Mouse (Mus musculus): ENCODE results near the gene Gm4881. TPM values are rescaled to one million over a fixed set of nuclear protein-coding genes. Genes with fewer than 3 reads are reported as not detected.

Gene Gm4881
- total and polyA plus RNA-seq, 2 experiments, result not detected

- DNase-seq (ENCODE audit: extremely low read depth, low read depth, low spot score), result peak; percentile 87
- peaks cover 29% of the 10 kb centered on the region for H3K36me3 ChIP-seq (ENCODE audit: control insufficient read depth, insufficient read depth, low read length)
- no peak overlapping the region for H3K27ac ChIP-seq (replicated peaks; ENCODE audit: insufficient read depth, low read depth, low read length)
- H3K9ac ChIP-seq (ENCODE audit: low read depth, low read length), result no peak overlapping the region
- no peak overlapping the region for H3K4me3 ChIP-seq (ENCODE audit: insufficient read depth, low read depth, low read length)
- TF ChIP-seq POLR2A (IDR thresholded peaks at IDR 0.05; ENCODE audit: extremely low read depth, insufficient read depth, low read length) (no peak), CTCF (IDR thresholded peaks at IDR 0.05; ENCODE audit: low read depth, low read length) (no peak)
- H3K27me3 ChIP-seq (ENCODE audit: control insufficient read depth, insufficient read depth, low read length), result no peaks in the 10 kb centered on the region
- no peaks in the 10 kb centered on the region for H3K4me1 ChIP-seq (ENCODE audit: control insufficient read depth, insufficient read depth, low read length)
- 34% methylated on average over 9 of the region's 9 CpGs for WGBS
- no peaks in the 10 kb centered on the region for H3K79me2 ChIP-seq (ENCODE audit: control insufficient read depth, insufficient read depth, low read length)
Observed at GRCm38 (mm10) chr7:24919728-24920127, 24.6 kb downstream of the Gm4881 start.

GRCm38 (mm10) chr7:24918763-24919323 is 25.5 kb downstream of the Gm4881 start:
- no peak overlapping the region for H3K9ac ChIP-seq (ENCODE audit: low read depth, low read length)
- peak; percentile 12 for DNase-seq (ENCODE audit: extremely low read depth, low read depth, low spot score)
- no peak overlapping the region for H3K4me3 ChIP-seq (ENCODE audit: insufficient read depth, low read depth, low read length)
- 89% methylated on average over 20 of the region's 20 CpGs for WGBS
- H3K27ac ChIP-seq (replicated peaks; ENCODE audit: insufficient read depth, low read depth, low read length), result no peak overlapping the region
- H3K79me2 ChIP-seq (ENCODE audit: control insufficient read depth, insufficient read depth, low read length), result no peaks in the 10 kb centered on the region
- TF ChIP-seq POLR2A (IDR thresholded peaks at IDR 0.05; ENCODE audit: extremely low read depth, insufficient read depth, low read length), result no peak
- no peak for TF ChIP-seq CTCF (IDR thresholded peaks at IDR 0.05; ENCODE audit: low read depth, low read length)
- H3K4me1 ChIP-seq (ENCODE audit: control insufficient read depth, insufficient read depth, low read length), result no peaks in the 10 kb centered on the region
- no peaks in the 10 kb centered on the region for H3K27me3 ChIP-seq (ENCODE audit: control insufficient read depth, insufficient read depth, low read length)
- H3K36me3 ChIP-seq (ENCODE audit: control insufficient read depth, insufficient read depth, low read length), result peaks cover 26% of the 10 kb centered on the region

- no peaks in the 10 kb centered on the region for H3K4me1 ChIP-seq (ENCODE audit: control insufficient read depth, insufficient read depth, low read length)
- H3K27ac ChIP-seq (replicated peaks; ENCODE audit: insufficient read depth, low read depth, low read length), result no peak overlapping the region
- WGBS, result 82% methylated on average over 14 of the region's 14 CpGs
- H3K36me3 ChIP-seq (ENCODE audit: control insufficient read depth, insufficient read depth, low read length), result peaks cover 15% of the 10 kb centered on the region
- H3K79me2 ChIP-seq (ENCODE audit: control insufficient read depth, insufficient read depth, low read length), result no peaks in the 10 kb centered on the region
- no peak overlapping the region for H3K4me3 ChIP-seq (ENCODE audit: insufficient read depth, low read depth, low read length)
- no peaks in the 10 kb centered on the region for H3K27me3 ChIP-seq (ENCODE audit: control insufficient read depth, insufficient read depth, low read length)
- no peak for TF ChIP-seq CTCF (IDR thresholded peaks at IDR 0.05; ENCODE audit: low read depth, low read length)
- TF ChIP-seq POLR2A (IDR thresholded peaks at IDR 0.05; ENCODE audit: extremely low read depth, insufficient read depth, low read length), result no peak
- DNase-seq (ENCODE audit: extremely low read depth, low read depth, low spot score), result no peak
- H3K9ac ChIP-seq (ENCODE audit: low read depth, low read length), result no peak overlapping the region
Observed at GRCm38 (mm10) chr7:24912480-24912879, 31.8 kb downstream of the Gm4881 start.

GRCm38 (mm10) chr7:24907211-24907748 is 37.0 kb downstream of the Gm4881 start:
- no peak overlapping the region for H3K4me3 ChIP-seq (ENCODE audit: insufficient read depth, low read depth, low read length)
- 66% methylated on average over 13 of the region's 13 CpGs for WGBS

GRCm38 (mm10) chr7:24906551-24906950 is 37.7 kb downstream of the Gm4881 start:
- whole genome bisulfite sequencing, result 62% methylated on average over 6 of the region's 6 CpGs
- Histone ChIP-seq H3K9ac (ENCODE audit: low read depth, low read length) (no peak overlapping the region), H3K4me1 (ENCODE audit: control insufficient read depth, insufficient read depth, low read length) (peaks cover 11% of the 10 kb centered on the region), H3K27me3 (ENCODE audit: control insufficient read depth, insufficient read depth, low read length) (no peaks in the 10 kb centered on the region), H3K36me3 (ENCODE audit: control insufficient read depth, insufficient read depth, low read length) (no peaks in the 10 kb centered on the region), H3K79me2 (ENCODE audit: control insufficient read depth, insufficient read depth, low read length) (peaks cover 8% of the 10 kb centered on the region; the same call in 1 of the 2 replicates), H3K4me3 (ENCODE audit: insufficient read depth, low read depth, low read length) (no peak overlapping the region), H3K27ac (replicated peaks; ENCODE audit: insufficient read depth, low read depth, low read length) (no peak overlapping the region)
- no peak for TF ChIP-seq CTCF (IDR thresholded peaks at IDR 0.05; ENCODE audit: low read depth, low read length)
- TF ChIP-seq POLR2A (IDR thresholded peaks at IDR 0.05; ENCODE audit: extremely low read depth, insufficient read depth, low read length), result no peak
- DNase-seq (ENCODE audit: extremely low read depth, low read depth, low spot score), result no peak

More at GRCm38 (mm10) chr7:24907211-24907748, 37.0 kb downstream of the Gm4881 start:
- H3K27ac ChIP-seq (replicated peaks; ENCODE audit: insufficient read depth, low read depth, low read length), result no peak overlapping the region
- TF ChIP-seq POLR2A (IDR thresholded peaks at IDR 0.05; ENCODE audit: extremely low read depth, insufficient read depth, low read length) (no peak), CTCF (IDR thresholded peaks at IDR 0.05; ENCODE audit: low read depth, low read length) (no peak)
- H3K79me2 ChIP-seq (ENCODE audit: control insufficient read depth, insufficient read depth, low read length), result peaks cover 8% of the 10 kb centered on the region; the same call in 1 of the 2 replicates
- no peaks in the 10 kb centered on the region for H3K36me3 ChIP-seq (ENCODE audit: control insufficient read depth, insufficient read depth, low read length)
- H3K4me1 ChIP-seq (ENCODE audit: control insufficient read depth, insufficient read depth, low read length), result peaks cover 9% of the 10 kb centered on the region
- DNase-seq (ENCODE audit: extremely low read depth, low read depth, low spot score), result no peak
- H3K9ac ChIP-seq (ENCODE audit: low read depth, low read length), result no peak overlapping the region
- no peaks in the 10 kb centered on the region for H3K27me3 ChIP-seq (ENCODE audit: control insufficient read depth, insufficient read depth, low read length)

GRCm38 (mm10) chr7:24904936-24905335 is 39.4 kb downstream of the Gm4881 start:
- H3K79me2 ChIP-seq (ENCODE audit: control insufficient read depth, insufficient read depth, low read length), result peaks cover 8% of the 10 kb centered on the region; the same call in 1 of the 2 replicates
- TF ChIP-seq POLR2A (IDR thresholded peaks at IDR 0.05; ENCODE audit: extremely low read depth, insufficient read depth, low read length) (no peak), CTCF (IDR thresholded peaks at IDR 0.05; ENCODE audit: low read depth, low read length) (peak; percentile 76)
- DNase-seq (ENCODE audit: extremely low read depth, low read depth, low spot score), result peak; percentile 70
- 0 out of 2 replicates have a peak overlapping the region, but pooled peaks have one; percentile 56 for H3K27ac ChIP-seq (replicated peaks; ENCODE audit: insufficient read depth, low read depth, low read length)
- WGBS, result 3% methylated on average over 3 of the region's 3 CpGs
- H3K4me3 ChIP-seq (ENCODE audit: insufficient read depth, low read depth, low read length), result peak overlapping the region; percentile 81; the same call in 1 of the 2 replicates
- no peaks in the 10 kb centered on the region for H3K36me3 ChIP-seq (ENCODE audit: control insufficient read depth, insufficient read depth, low read length)
- H3K9ac ChIP-seq (ENCODE audit: low read depth, low read length), result peak overlapping the region; percentile 87
- H3K27me3 ChIP-seq (ENCODE audit: control insufficient read depth, insufficient read depth, low read length), result no peaks in the 10 kb centered on the region
- H3K4me1 ChIP-seq (ENCODE audit: control insufficient read depth, insufficient read depth, low read length), result peaks cover 11% of the 10 kb centered on the region

Data from liver, adult 2 months (tissue).